Mouse (Mus musculus) hindbrain, embryonic 10.5 days (tissue): ENCODE measurements around the gene Wdr12. TPM values are rescaled to one million over a fixed set of nuclear protein-coding genes. Genes with fewer than 3 reads are reported as not detected.
"Not testable (repeated sequence)": the region's sequence is repeated elsewhere in the genome, so short reads cannot be mapped to it uniquely, and the experiment has no call there.

Source experiments
- DNase-seq: peaks from one replicate; pipeline ENCODE4 v3.0.0-alpha.2; 2017; ENCODE audit warnings: low spot score
- H3K27ac ChIP-seq: fragments of 300-500 bp; sonication (generic); 2 replicates; pipeline ENCODE4 v1.5.1; 2016; ENCODE audit warnings: mild to moderate bottlenecking, moderate library complexity
- H3K27me3 ChIP-seq: fragments of 300-500 bp; sonication (generic); 2 replicates; pipeline ENCODE4 v1.6.1; 2016; ENCODE audit warnings: mild to moderate bottlenecking; ENCODE audit not compliant: poor library complexity, insufficient read depth, severe bottlenecking
- H3K36me3 ChIP-seq: fragments of 300-500 bp; sonication (generic); 2 replicates; pipeline ENCODE4 v1.6.1; 2016; ENCODE audit warnings: mild to moderate bottlenecking, moderate library complexity
- H3K4me1 ChIP-seq: fragments of 300-500 bp; sonication (generic); replicated peaks from 2 replicates; pipeline ENCODE4 v1.6.1; 2016; ENCODE audit warnings: mild to moderate bottlenecking
- H3K4me3 ChIP-seq: fragments of 300-500 bp; sonication (generic); 2 replicates; pipeline ENCODE4 v1.5.1; 2016; ENCODE audit warnings: mild to moderate bottlenecking, moderate library complexity
- H3K9me3 ChIP-seq: fragments of 300-500 bp; sonication (generic); 2 replicates; pipeline ENCODE4 v1.6.1; 2016; ENCODE audit warnings: mild to moderate bottlenecking, moderate library complexity
- WGBS: fragments of 180-500 bp; shearing (Covaris S2); methylation state at CpG from one replicate; pipeline ENCODE4 v1.1.7; 2016; 5-methylcytosine and 5-hydroxymethylcytosine counted together
- polyA plus RNA-seq: library from polyadenylated mRNA; unstranded; fragments of >200 nt; fragmentation: Nextera tagmentation; extraction: Ambion mirVana; gene quantifications from 2 replicates; pipeline ENCODE4 v1.2.1, GENCODE M21; 2016

The Wdr12 gene
- 44.9 and 65.6 TPM in 2 replicates for polyA plus RNA-seq

GRCm38 (mm10) chr1:60098024-60098781 lies at the start of gene Wdr12, which contains the start of gene Carf:
Gene Wdr12 (minus strand): TSS chr1:60098645.
Gene Carf (plus strand): TSS chr1:60098247.
- WGBS = under 1% methylated on average over 71 of the region's 71 CpGs
- peaks cover 13% of the 10 kb centered on the region for H3K4me1 ChIP-seq
- peak within 1 kb of the TSS; percentile 76 for H3K4me3 ChIP-seq
- peak; percentile 97 for DNase-seq
- H3K9me3 ChIP-seq = no peaks in the 10 kb centered on the region
- no peaks in the 10 kb centered on the region for H3K27me3 ChIP-seq
- H3K36me3 ChIP-seq = peaks cover 17% of the 10 kb centered on the region
- H3K27ac ChIP-seq = peak within 1 kb of the TSS; percentile 94

- Histone ChIP-seq H3K4me1 (no peaks in the 10 kb centered on the region), H3K36me3 (0 out of 2 replicates have a peak, but pooled peaks cover 5% of the 10 kb centered on the region), H3K27ac (no peak overlapping the region), H3K27me3 (no peaks in the 10 kb centered on the region), H3K4me3 (no peak overlapping the region), H3K9me3 (no peaks in the 10 kb centered on the region)
- 45% methylated on average over 9 of the region's 9 CpGs for whole genome bisulfite sequencing
- no peak for DNase-seq
Observed at GRCm38 (mm10) chr1:60137346-60137745, 38.9 kb upstream of the Wdr12 start.

DNA sequence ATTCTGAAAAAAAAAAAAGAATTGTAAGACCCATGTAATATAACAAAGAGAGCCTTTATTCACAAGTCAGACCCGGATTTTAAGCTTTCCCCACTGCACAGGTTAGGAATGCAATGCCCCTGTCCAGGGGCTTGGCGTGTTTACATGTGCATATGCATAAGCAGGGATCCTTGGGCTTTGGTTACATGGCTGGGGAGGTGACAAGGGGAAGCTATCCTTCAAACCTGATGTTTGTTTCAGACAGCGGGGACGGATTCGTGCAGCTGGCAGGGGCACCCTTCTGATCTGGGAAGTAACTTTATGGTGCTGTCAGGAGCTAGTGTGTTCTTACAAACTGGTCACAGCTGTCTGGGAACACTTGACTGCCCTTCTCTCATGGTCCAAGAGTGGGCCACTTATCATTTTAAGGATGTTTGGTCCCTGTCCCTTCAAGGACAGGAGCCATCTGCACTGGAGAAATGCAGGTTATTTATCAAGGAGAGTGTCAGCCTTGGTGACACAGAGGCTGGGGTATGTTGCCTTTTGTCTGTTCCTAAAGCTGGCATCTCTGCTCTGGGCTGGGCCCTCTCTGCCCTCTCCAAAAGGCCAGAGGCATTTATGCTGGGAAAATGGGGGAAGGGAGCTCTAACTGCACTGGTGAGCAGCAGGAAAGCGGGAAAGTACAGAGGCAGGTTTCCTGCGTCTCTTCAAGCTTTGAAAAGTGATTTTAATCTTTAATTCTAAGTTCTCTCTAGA lies 19.4 kb upstream of the Wdr12 start:
- no peak for DNase-seq
- WGBS = 86% methylated on average over 7 of the region's 7 CpGs
- Histone ChIP-seq H3K4me1 (no peaks in the 10 kb centered on the region), H3K9me3 (no peaks in the 10 kb centered on the region), H3K27me3 (no peaks in the 10 kb centered on the region), H3K4me3 (no peak overlapping the region), H3K36me3 (peaks cover 17% of the 10 kb centered on the region), H3K27ac (no peak overlapping the region)

- no peak overlapping the region for H3K4me3 ChIP-seq
- H3K4me1 ChIP-seq = no peaks in the 10 kb centered on the region
- H3K27ac ChIP-seq = no peak overlapping the region
- 98% methylated on average over 1 of the region's 1 CpGs for WGBS
- H3K36me3 ChIP-seq = peaks cover 15% of the 10 kb centered on the region; the same call in 1 of the 2 replicates
- DNase-seq = no peak
- H3K27me3 ChIP-seq = no peaks in the 10 kb centered on the region
- H3K9me3 ChIP-seq = no peaks in the 10 kb centered on the region
Observed at GRCm38 (mm10) chr1:60104582-60104981, 6.1 kb upstream of the Wdr12 start.

DNA sequence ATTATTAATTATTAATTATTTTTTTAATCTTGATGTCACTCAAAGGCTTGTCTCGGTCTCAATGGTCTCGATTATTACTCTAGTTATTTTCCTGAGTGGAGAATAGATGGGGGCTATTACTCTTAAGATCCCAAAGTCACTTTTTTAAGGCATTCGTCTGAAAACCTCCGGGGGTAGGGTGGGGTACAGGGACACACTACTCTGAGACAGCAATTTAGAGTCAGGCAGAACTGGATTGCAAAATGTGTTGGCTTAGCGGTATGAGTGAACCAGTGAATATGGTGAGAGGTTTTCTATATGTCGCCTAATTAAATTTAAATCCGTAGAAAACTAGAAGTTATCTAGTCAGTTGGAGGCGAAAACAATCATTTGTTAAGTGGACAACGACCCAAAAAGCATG lies 394 bp upstream of the Wdr12 start:
- Histone ChIP-seq H3K27ac (peak overlapping the region; percentile 94; the same call in 1 of the 2 replicates), H3K4me1 (peaks cover 13% of the 10 kb centered on the region), H3K4me3 (peak overlapping the region; percentile 76), H3K27me3 (no peaks in the 10 kb centered on the region), H3K9me3 (no peaks in the 10 kb centered on the region), H3K36me3 (peaks cover 11% of the 10 kb centered on the region)
- WGBS = 15% methylated on average over 9 of the region's 9 CpGs
- DNase-seq = no peak

DNA sequence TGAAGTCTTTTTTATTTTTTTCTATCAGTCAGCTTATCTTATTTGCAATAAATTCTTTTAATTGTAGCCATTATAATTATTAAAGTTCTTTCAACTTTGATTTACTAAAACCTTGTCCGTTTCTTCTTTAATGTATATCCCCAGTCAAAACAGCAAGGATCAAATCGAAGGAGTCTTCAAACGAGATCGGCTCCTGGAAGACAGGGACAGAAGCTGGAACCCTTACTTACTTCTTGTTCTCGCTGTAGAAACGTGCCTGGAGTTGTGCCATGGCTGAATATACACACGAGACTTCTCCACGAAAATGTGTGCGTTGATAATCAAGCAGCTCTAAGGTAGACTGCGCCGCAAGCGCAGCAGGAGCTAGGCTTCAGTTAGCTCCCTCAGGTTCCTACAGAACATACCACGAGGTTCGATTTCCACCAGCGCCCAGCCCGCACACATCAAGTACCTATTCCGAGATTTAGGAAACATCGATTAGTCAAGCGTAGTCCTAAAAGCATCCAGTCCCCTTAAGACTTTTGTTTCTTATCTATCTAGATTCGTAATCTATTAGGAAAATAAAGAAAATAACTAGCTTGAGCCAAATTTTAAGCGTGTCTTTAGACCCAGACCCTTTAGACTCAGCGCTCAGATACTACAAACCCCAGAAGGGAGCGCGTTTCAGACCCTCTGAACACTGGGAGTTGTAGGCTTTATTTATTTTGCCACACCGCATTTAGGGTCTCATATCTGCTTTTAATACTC lies 995 bp downstream of the Wdr12 start:
- no peaks in the 10 kb centered on the region for H3K27me3 ChIP-seq
- peak; percentile 74 for DNase-seq
- WGBS = under 1% methylated on average over 25 of the region's 25 CpGs

GRCm38 (mm10) chr1:60096572-60097276 lies 1.7 kb downstream of the Wdr12 start:
- 12% methylated on average over 13 of the region's 13 CpGs for WGBS
- H3K4me1 ChIP-seq = peaks cover 13% of the 10 kb centered on the region
- peak overlapping the region; percentile 76 for H3K4me3 ChIP-seq
- peak overlapping the region; percentile 94; the same call in 1 of the 2 replicates for H3K27ac ChIP-seq
- peak; percentile 10 for DNase-seq
- no peaks in the 10 kb centered on the region for H3K9me3 ChIP-seq
- peaks cover 32% of the 10 kb centered on the region for H3K36me3 ChIP-seq
- H3K27me3 ChIP-seq = no peaks in the 10 kb centered on the region

More for the DNA sequence above, 995 bp downstream of the Wdr12 start:
- Histone ChIP-seq H3K36me3 (peaks cover 25% of the 10 kb centered on the region), H3K9me3 (no peaks in the 10 kb centered on the region), H3K4me3 (peak overlapping the region; percentile 76), H3K4me1 (peaks cover 13% of the 10 kb centered on the region), H3K27ac (peak overlapping the region; percentile 94)

DNA sequence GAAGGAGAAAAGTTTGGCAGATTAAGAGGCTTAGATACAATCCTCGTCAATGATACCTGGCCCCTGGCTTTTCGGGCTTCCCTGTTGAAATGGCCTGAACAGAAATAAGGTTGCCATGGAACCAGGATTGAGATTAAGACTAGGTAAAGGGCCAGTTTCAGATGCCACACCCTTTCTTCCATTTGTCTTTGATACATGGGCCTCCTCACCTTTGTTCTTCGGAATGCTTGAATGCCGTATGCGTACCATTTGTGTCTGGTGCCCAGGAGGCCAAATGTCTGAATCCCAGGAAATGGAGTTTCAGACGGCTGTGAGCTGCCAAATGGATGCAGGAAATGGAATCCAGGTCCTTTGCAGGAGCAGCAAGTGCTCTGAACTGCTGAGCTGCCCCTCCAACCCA lies 22.0 kb downstream of the Wdr12 start:
- Histone ChIP-seq H3K27ac (no peak overlapping the region), H3K36me3 (peaks cover 59% of the 10 kb centered on the region), H3K4me1 (no peaks in the 10 kb centered on the region), H3K4me3 (no peak overlapping the region), H3K9me3 (no peaks in the 10 kb centered on the region), H3K27me3 (no peaks in the 10 kb centered on the region)
- 87% methylated on average over 6 of the region's 6 CpGs for WGBS
- DNase-seq = no peak

- Histone ChIP-seq H3K27me3 (no peaks in the 10 kb centered on the region), H3K4me3 (no peak overlapping the region), H3K4me1 (no peaks in the 10 kb centered on the region), H3K36me3 (peaks cover 51% of the 10 kb centered on the region), H3K27ac (no peak overlapping the region), H3K9me3 (no peaks in the 10 kb centered on the region)
- 84% methylated on average over 3 of the region's 3 CpGs for WGBS
- no peak for DNase-seq
Observed at GRCm38 (mm10) chr1:60075590-60075989, 22.9 kb downstream of the Wdr12 start.

DNA sequence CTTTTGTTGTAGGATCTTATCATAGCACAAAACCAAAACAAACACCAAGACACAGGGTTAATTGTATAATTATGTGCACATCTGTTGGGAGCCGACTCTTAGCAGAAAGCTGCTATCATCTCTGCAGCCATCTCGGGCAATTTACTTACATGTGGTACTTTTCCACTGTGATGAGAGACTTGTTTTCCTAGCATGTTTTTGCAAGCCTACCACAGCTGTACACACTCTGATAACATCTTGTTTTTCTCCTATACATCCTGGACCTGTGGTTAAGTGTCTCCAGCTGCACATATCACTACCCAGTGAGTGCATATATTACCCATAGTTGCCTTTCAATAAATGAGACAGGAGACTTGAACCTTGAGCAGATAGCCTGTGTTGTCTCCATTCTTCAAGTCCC lies 23.5 kb downstream of the Wdr12 start:
- WGBS = 73% methylated on average over 2 of the region's 2 CpGs
- H3K4me3 ChIP-seq = no peak overlapping the region
- H3K36me3 ChIP-seq = peaks cover 45% of the 10 kb centered on the region
- no peaks in the 10 kb centered on the region for H3K4me1 ChIP-seq
- no peak overlapping the region for H3K27ac ChIP-seq
- no peak for DNase-seq
- no peaks in the 10 kb centered on the region for H3K9me3 ChIP-seq
- no peaks in the 10 kb centered on the region for H3K27me3 ChIP-seq

- DNase-seq, H3K9me3 ChIP-seq, H3K27ac ChIP-seq, H3K4me3 ChIP-seq, H3K4me1 ChIP-seq, H3K27me3 ChIP-seq, H3K36me3 ChIP-seq: not testable (repeated sequence)
Observed at GRCm38 (mm10) chr1:60070725-60071124, 27.7 kb downstream of the Wdr12 start.

DNA sequence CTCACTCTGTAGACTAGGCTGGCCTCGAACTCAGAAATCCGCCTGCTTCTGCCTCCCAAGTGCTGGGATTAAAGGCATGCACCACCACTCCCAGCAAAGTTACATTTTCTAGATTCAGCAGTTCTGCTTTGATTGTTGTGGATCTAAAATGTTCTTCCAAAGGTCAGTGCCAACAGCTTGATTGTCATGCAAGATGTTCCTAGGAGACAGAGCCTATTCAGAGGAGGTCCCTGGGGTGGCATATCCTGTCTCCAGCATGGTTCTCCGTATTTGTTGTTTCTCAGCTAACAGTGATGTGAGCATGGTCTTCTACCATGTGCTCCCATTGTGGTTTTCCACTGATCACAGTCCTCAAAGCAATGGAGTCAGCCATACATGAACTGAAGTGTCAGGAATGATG lies 42.1 kb downstream of the Wdr12 start:
- no peaks in the 10 kb centered on the region for H3K9me3 ChIP-seq
- no peaks in the 10 kb centered on the region for H3K36me3 ChIP-seq
- H3K4me3 ChIP-seq = no peak overlapping the region
- no peaks in the 10 kb centered on the region for H3K4me1 ChIP-seq
- no peak overlapping the region for H3K27ac ChIP-seq
- no peaks in the 10 kb centered on the region for H3K27me3 ChIP-seq
- no peak for DNase-seq
- 85% methylated on average over 3 of the region's 3 CpGs for WGBS
